Mouse (Mus musculus) midbrain, embryonic 16.5 days (tissue): ENCODE results near the gene Unc13a. TPM values are rescaled to one million over a fixed set of nuclear protein-coding genes. Genes with fewer than 3 reads are reported as not detected.

Experiments
- ATAC-seq: fragments of 200-750 bp; cut with Nextera tagmentation; 2 replicates; pipeline ENCODE4 v1.8.0; 2017; ENCODE audit warnings: moderate TSS enrichment
- H3K27ac ChIP-seq: fragments of 300-500 bp; sonication (generic); 2 replicates; pipeline ENCODE4 v1.5.1; 2014; ENCODE audit warnings: mild to moderate bottlenecking, low read length, mixed read lengths
- H3K27me3 ChIP-seq: fragments of 300-500 bp; sonication (generic); 2 replicates; pipeline ENCODE4 v1.6.1; 2014; ENCODE audit warnings: low read depth, low read length, mixed read lengths; ENCODE audit not compliant: control insufficient read depth, insufficient read depth
- H3K36me3 ChIP-seq: fragments of 300-500 bp; sonication (generic); 2 replicates; pipeline ENCODE4 v1.6.1; 2014; ENCODE audit warnings: mild to moderate bottlenecking, low read length, moderate library complexity, mixed read lengths; ENCODE audit not compliant: control insufficient read depth, insufficient read depth
- H3K4me1 ChIP-seq: fragments of 300-500 bp; sonication (generic); 2 replicates; pipeline ENCODE4 v1.6.1; 2014; ENCODE audit warnings: mild to moderate bottlenecking, low read length, mixed read lengths; ENCODE audit not compliant: control insufficient read depth, insufficient read depth
- H3K4me2 ChIP-seq: fragments of 300-500 bp; sonication (generic); 2 replicates; pipeline ENCODE4 v1.6.1; 2014; ENCODE audit warnings: mild to moderate bottlenecking, low read length, mixed read lengths
- H3K4me3 ChIP-seq: fragments of 300-500 bp; sonication (generic); 2 replicates; pipeline ENCODE4 v1.5.1; 2014; ENCODE audit warnings: low read depth, mild to moderate bottlenecking, low read length, moderate library complexity, mixed read lengths
- H3K9ac ChIP-seq: fragments of 300-500 bp; sonication (generic); 2 replicates; pipeline ENCODE4 v1.6.1; 2014; ENCODE audit warnings: low read depth, low read length, mixed read lengths
- H3K9me3 ChIP-seq: fragments of 300-500 bp; sonication (generic); replicated peaks from 2 replicates; pipeline ENCODE4 v1.6.1; 2014; ENCODE audit warnings: mild to moderate bottlenecking, low read length, mixed read lengths; ENCODE audit not compliant: control insufficient read depth, poor library complexity, severe bottlenecking
- WGBS: fragments of 180-500 bp; shearing (Covaris S2); extraction: QIAGEN DNeasy Blood & Tissue Kit; methylation state at CpG from one replicate; pipeline ENCODE4 v1.1.7; 2014; 5-methylcytosine and 5-hydroxymethylcytosine counted together
- polyA plus RNA-seq: library from polyadenylated mRNA; unstranded; fragments of >200 nt; fragmentation: Nextera tagmentation; extraction: Ambion mirVana; gene quantifications from 2 replicates; pipeline ENCODE4 v1.2.1, GENCODE M21; 2015

Unc13a gene
- polyA plus RNA-seq, 1 experiment from 2014 or later = 23.5 TPM

GRCm38 (mm10) chr8:71674071-71674470 is 2.5 kb upstream of the Unc13a start:
- peaks cover 16% of the 10 kb centered on the region for H3K27me3 ChIP-seq
- WGBS = 72% methylated on average over 2 of the region's 2 CpGs
- no peak for ATAC-seq
- no peak overlapping the region for H3K4me2 ChIP-seq
- no peak overlapping the region for H3K9ac ChIP-seq
- no peaks in the 10 kb centered on the region for H3K9me3 ChIP-seq
- H3K4me3 ChIP-seq = no peak overlapping the region
- H3K4me1 ChIP-seq = peaks cover 24% of the 10 kb centered on the region
- no peaks in the 10 kb centered on the region for H3K36me3 ChIP-seq
- no peak overlapping the region for H3K27ac ChIP-seq

GRCm38 (mm10) chr8:71672168-71672735 is 695 bp upstream of the Unc13a start:
- WGBS = 67% methylated on average over 6 of the region's 6 CpGs
- Histone ChIP-seq H3K4me1 (peaks cover 40% of the 10 kb centered on the region), H3K4me2 (peak overlapping the region; percentile 73), H3K4me3 (peak overlapping the region; percentile 90), H3K36me3 (no peaks in the 10 kb centered on the region), H3K9ac (peak overlapping the region; percentile 85), H3K27me3 (no peaks in the 10 kb centered on the region), H3K27ac (peak overlapping the region; percentile 94), H3K9me3 (no peaks in the 10 kb centered on the region)
- no peak for ATAC-seq

DNA sequence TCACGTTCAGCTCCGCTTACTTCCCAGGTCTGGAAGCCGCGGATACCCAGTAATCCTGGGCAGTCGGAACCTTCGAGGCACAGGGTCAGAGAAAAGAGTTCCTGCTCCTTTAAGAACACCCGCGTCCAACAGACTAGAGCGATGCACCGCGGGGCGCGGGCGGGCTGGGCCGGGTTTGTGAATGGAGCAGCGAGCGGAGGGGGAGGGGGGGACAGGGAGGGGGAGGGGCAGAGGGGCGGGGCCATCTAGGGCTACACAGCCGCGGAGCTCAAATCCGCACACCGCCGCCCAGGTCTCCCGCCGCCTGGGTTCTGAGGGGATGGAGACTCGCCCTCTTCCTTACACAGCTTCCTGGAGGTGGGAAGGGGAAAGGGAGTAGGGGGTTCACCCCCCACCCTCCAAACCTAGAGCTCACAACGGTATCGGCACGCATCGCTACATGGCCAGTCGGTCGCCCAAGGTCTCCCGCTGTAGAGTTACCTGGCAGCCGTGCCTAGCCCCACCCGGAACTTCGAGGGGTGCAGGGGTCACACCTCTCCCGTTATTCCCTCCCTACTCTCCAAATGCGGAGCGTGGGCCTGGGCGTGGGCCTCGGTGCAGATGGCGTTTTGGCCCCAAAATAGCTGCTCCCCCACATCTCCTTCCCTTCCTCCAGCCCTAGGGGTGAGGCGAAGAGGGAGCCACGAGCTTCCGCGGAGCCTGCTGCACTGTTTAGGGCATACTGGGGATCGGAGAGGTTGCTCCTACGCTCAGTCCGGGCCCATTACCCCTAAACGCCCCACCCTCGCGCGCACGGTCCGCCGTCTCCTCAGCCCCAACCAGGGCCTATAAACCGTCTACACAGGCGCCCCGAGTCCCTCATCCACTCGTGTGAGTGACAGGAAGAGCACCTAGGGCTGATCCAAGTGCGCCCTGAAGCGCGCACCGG is 672 bp downstream of the Unc13a start:
- H3K27me3 ChIP-seq = no peaks in the 10 kb centered on the region
- H3K4me2 ChIP-seq = peak overlapping the region; percentile 73
- peak overlapping the region; percentile 90 for H3K4me3 ChIP-seq
- H3K9me3 ChIP-seq = no peaks in the 10 kb centered on the region
- H3K9ac ChIP-seq = peak overlapping the region; percentile 85
- H3K36me3 ChIP-seq = no peaks in the 10 kb centered on the region
- ATAC-seq = peak; percentile 66
- WGBS = under 1% methylated on average over 60 of the region's 64 CpGs
- peak overlapping the region; percentile 94 for H3K27ac ChIP-seq
- peaks cover 45% of the 10 kb centered on the region for H3K4me1 ChIP-seq

DNA sequence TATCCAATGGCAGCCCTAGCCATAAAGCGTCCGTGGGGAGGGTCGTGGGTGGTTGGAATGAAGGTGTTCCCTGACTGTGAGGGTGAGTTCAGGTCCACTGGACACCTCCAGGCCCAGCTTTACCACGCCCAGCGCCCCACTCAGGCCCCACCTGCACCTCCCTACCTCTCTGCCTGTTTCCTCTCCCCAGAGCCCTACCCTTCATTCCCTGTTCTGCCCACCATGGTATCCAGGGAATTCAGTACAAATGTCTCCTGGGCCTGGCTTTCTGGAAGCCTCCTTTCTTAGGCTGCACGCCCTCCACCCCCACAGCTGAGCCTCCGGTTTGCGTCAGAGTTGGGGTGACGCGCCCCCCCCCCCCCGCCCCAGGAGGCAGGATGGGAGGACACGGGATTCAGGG is 1.4 kb downstream of the Unc13a start:
- H3K4me1 ChIP-seq = peaks cover 43% of the 10 kb centered on the region
- peak overlapping the region; percentile 85 for H3K9ac ChIP-seq
- H3K36me3 ChIP-seq = no peaks in the 10 kb centered on the region
- no peaks in the 10 kb centered on the region for H3K9me3 ChIP-seq
- peak overlapping the region; percentile 94 for H3K27ac ChIP-seq
- 9% methylated on average over 12 of the region's 12 CpGs for WGBS
- ATAC-seq = peak; percentile 13
- no peaks in the 10 kb centered on the region for H3K27me3 ChIP-seq
- peak overlapping the region; percentile 90 for H3K4me3 ChIP-seq
- peak overlapping the region; percentile 73 for H3K4me2 ChIP-seq

- Histone ChIP-seq H3K9ac (peak overlapping the region; percentile 49), H3K36me3 (peaks cover 7% of the 10 kb centered on the region; the same call in 1 of the 2 replicates), H3K27ac (no peak overlapping the region), H3K9me3 (no peaks in the 10 kb centered on the region), H3K4me2 (peak overlapping the region; percentile 44), H3K4me1 (peaks cover 43% of the 10 kb centered on the region), H3K27me3 (no peaks in the 10 kb centered on the region), H3K4me3 (no peak overlapping the region)
- WGBS = 5% methylated on average over 21 of the region's 21 CpGs
- no peak for ATAC-seq
These were observed 3.2 kb downstream of the Unc13a start for GRCm38 (mm10) chr8:71668220-71668975.

DNA sequence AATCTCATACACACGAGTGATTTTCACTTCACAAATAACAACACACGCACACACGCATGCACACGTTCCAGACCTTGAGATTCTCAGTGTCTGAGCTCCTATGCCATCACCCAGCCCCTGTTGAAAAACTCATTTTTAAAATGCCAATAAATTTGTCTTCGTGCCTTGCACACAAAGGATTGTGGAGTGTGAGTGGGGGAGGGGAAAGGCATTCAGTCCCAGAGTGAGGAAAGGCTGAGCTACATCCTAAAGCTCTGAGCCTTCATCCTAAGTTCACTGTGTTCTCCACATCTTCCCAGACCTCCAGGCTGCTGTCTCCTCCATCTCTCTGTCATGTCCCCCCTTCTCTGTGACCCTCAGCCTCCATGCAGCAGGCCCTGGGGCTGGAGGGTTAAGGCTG is 4.3 kb downstream of the Unc13a start:
- Histone ChIP-seq H3K4me2 (peak overlapping the region; percentile 22; the same call in 1 of the 2 replicates), H3K4me1 (peaks cover 42% of the 10 kb centered on the region), H3K36me3 (peaks cover 14% of the 10 kb centered on the region; the same call in 1 of the 2 replicates), H3K27ac (peak overlapping the region; percentile 50), H3K4me3 (no peak overlapping the region), H3K9me3 (no peaks in the 10 kb centered on the region), H3K27me3 (no peaks in the 10 kb centered on the region), H3K9ac (peak overlapping the region; percentile 49)
- WGBS = 46% methylated on average over 5 of the region's 5 CpGs
- ATAC-seq = no peak

GRCm38 (mm10) chr8:71666855-71667254 is 4.7 kb downstream of the Unc13a start:
- WGBS = 18% methylated on average over 1 of the region's 1 CpGs
- Histone ChIP-seq H3K4me1 (peaks cover 38% of the 10 kb centered on the region), H3K9me3 (no peaks in the 10 kb centered on the region), H3K4me2 (no peak overlapping the region), H3K27me3 (no peaks in the 10 kb centered on the region), H3K27ac (peak overlapping the region; percentile 50), H3K36me3 (peaks cover 16% of the 10 kb centered on the region; the same call in 1 of the 2 replicates), H3K4me3 (no peak overlapping the region), H3K9ac (0 out of 2 replicates have a peak overlapping the region, but pooled peaks have one; percentile 7)
- no peak for ATAC-seq

- no peak overlapping the region for H3K9ac ChIP-seq
- WGBS = 6% methylated on average over 22 of the region's 22 CpGs
- peaks cover 36% of the 10 kb centered on the region for H3K4me1 ChIP-seq
- no peak overlapping the region for H3K4me2 ChIP-seq
- H3K36me3 ChIP-seq = peaks cover 16% of the 10 kb centered on the region; the same call in 1 of the 2 replicates
- no peak for ATAC-seq
- H3K27ac ChIP-seq = no peak overlapping the region
- no peaks in the 10 kb centered on the region for H3K27me3 ChIP-seq
- H3K4me3 ChIP-seq = no peak overlapping the region
- no peaks in the 10 kb centered on the region for H3K9me3 ChIP-seq
These were observed 6.0 kb downstream of the Unc13a start for GRCm38 (mm10) chr8:71665331-71666130.
